Mouse (Mus musculus): ENCODE results near the gene Plagl1. TPM values are rescaled to one million over a fixed set of nuclear protein-coding genes. Genes with fewer than 3 reads are reported as not detected.

Gene Plagl1
- total RNA-seq, 2 experiments from 2014 or later, result 17.5 to 23.7 TPM

DNA sequence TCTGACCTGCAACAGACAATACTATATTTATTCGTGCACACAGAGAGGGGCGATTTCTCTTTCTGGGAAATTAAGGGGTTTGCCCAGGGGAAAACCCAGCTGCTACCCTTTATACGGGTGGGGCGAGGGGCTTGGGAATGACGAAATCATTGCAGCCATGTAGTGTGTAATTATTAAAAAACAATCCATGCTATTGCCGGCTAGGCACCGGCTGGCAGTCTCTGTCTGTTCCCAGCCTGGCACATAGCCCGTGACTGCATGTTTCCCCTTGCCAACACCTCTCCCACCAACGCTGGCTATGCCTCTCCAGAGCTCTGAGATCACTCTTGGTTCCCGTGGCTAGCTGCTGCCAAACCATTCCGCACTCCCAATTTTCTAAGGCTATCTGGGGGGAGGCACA, 15.6 kb upstream of the Plagl1 start:
- Histone ChIP-seq H3K27ac (no peak overlapping the region), H3K4me3 (no peak overlapping the region)

GRCm38 (mm10) chr10:13047816-13048215, 12.5 kb upstream of the Plagl1 start:
- no peak for DNase-seq (ENCODE audit: extremely low spot score in 1 of 2, low spot score in 2 of 2)
- TF ChIP-seq CTCF (IDR thresholded peaks at IDR 0.05), result no peak
- intact Hi-C loops (cut with DNase I), result no loop called here
- H3K4me3 ChIP-seq, result no peak overlapping the region
- H3K27ac ChIP-seq, result no peak overlapping the region

More for the DNA sequence above, 15.6 kb upstream of the Plagl1 start:
- DNase-seq (ENCODE audit: extremely low spot score in 1 of 2, low spot score in 2 of 2), result peak in 1 of 2 experiments; percentile 9
- intact Hi-C loops (cut with DNase I), result no loop called here
- no peak for TF ChIP-seq CTCF (IDR thresholded peaks at IDR 0.05)

- H3K27ac ChIP-seq, result no peak overlapping the region
- DNase-seq (ENCODE audit: extremely low spot score in 1 of 2, low spot score in 2 of 2), result no peak
- H3K4me3 ChIP-seq, result no peak overlapping the region
- no peak for TF ChIP-seq CTCF (IDR thresholded peaks at IDR 0.05)
- intact Hi-C loops (cut with DNase I), result no loop called here
These were observed 3.4 kb upstream of the Plagl1 start for GRCm38 (mm10) chr10:13056863-13057381.

GRCm38 (mm10) chr10:13060821-13061671, 742 bp downstream of the Plagl1 start:
- peak; percentile 10 to 16 for DNase-seq (ENCODE audit: extremely low spot score in 1 of 2, low spot score in 2 of 2)
- TF ChIP-seq CTCF (IDR thresholded peaks at IDR 0.05), result no peak
- peak overlapping the region; percentile 30 for H3K4me3 ChIP-seq
- intact Hi-C loops (cut with DNase I), result no loop called here
- no peak overlapping the region for H3K27ac ChIP-seq

DNA sequence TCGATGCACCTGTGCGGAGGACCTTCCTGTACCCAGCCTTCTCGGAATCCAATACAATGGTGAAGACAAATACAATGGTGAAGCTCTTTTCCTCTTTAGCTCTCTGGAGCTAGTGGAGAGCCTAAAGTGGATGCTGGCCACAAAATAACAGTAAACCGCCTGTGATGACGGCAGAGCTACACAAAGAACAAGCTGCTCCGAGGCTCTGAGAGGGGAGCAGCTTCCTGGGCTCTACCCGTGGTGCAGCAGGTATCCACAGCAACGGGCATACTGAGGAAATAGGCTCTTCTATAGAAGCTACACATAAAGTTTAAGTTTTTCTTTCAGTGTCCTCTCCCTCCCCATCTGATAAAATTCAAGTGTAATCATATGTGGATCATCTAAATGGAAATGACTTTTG, 2.1 kb downstream of the Plagl1 start:
- Histone ChIP-seq H3K27ac (no peak overlapping the region), H3K4me3 (no peak overlapping the region)
- no peak for TF ChIP-seq CTCF (IDR thresholded peaks at IDR 0.05)
- intact Hi-C loops (cut with DNase I), result no loop called here
- no peak for DNase-seq (ENCODE audit: extremely low spot score in 1 of 2, low spot score in 2 of 2)

GRCm38 (mm10) chr10:13063457-13063856, 3.2 kb downstream of the Plagl1 start:
- no peak for TF ChIP-seq CTCF (IDR thresholded peaks at IDR 0.05)
- DNase-seq (ENCODE audit: extremely low spot score in 1 of 2, low spot score in 2 of 2), result no peak
- H3K4me3 ChIP-seq, result no peak overlapping the region
- no peak overlapping the region for H3K27ac ChIP-seq
- intact Hi-C loops (cut with DNase I), result no loop called here

DNA sequence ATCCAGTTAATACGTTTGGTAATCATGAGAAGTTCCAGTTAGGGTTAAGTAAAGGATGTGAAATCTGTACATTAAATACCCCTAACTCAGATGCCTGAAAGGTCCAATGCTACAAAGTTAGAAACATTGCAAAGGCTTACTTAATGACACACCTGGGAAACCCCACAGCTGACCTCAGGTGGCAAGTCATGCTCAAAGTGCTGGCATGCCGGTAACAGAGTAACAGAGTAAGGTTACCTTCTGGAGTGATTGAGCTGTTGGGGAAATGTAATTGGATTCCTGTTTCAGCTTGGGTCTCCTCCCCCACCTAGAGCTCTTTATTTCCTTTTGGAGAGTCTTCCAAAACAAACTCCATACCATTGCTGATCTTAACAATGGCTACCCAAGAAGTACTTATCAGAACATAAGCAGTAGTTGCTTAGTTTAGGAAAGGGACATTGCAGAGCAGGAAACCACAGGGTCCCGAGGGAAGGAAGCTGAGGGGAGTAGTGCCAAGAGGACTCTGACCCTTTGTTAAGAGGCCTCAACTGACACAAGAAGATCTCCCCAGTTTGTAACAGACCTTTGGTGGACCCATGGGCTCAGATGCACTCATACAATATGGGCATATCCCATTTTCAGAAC, 4.9 kb downstream of the Plagl1 start:
- H3K4me3 ChIP-seq, result no peak overlapping the region
- TF ChIP-seq CTCF (IDR thresholded peaks at IDR 0.05), result no peak
- no peak overlapping the region for H3K27ac ChIP-seq
- DNase-seq (ENCODE audit: extremely low spot score in 1 of 2, low spot score in 2 of 2), result no peak
- intact Hi-C loops (cut with DNase I), result no loop called here

GRCm38 (mm10) chr10:13071031-13071430, 10.7 kb downstream of the Plagl1 start:
- no peak overlapping the region for H3K4me3 ChIP-seq
- intact Hi-C loops (cut with DNase I), result no loop called here
- no peak for TF ChIP-seq CTCF (IDR thresholded peaks at IDR 0.05)
- H3K27ac ChIP-seq, result no peak overlapping the region
- DNase-seq (ENCODE audit: extremely low spot score in 1 of 2, low spot score in 2 of 2), result no peak

- no peak for TF ChIP-seq CTCF (IDR thresholded peaks at IDR 0.05)
- no peak for DNase-seq (ENCODE audit: extremely low spot score in 1 of 2, low spot score in 2 of 2)
- intact Hi-C loops (cut with DNase I), result no loop called here
- Histone ChIP-seq H3K4me3 (no peak overlapping the region), H3K27ac (no peak overlapping the region)
These were observed 16.7 kb downstream of the Plagl1 start for GRCm38 (mm10) chr10:13076807-13077532.

DNA sequence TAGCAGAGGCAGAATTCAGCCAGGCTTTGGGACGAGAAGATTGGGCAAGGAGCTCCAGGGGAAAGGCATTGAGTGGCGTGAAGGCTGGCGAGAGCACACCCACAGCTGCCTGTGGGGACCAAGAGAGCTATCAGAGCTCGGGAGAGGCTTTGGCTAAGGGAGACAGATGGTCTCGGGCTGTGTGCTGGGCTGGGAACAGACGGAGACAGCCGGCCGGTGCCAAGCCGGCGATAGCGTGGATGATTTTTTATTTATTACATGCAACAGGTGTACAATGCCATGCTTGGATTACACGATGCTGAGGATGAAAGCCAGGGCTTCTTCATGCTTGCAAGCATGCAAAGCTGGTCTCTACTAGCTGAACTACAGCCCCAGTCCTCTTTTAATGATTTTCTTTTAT, 22.2 kb downstream of the Plagl1 start:
- intact Hi-C loops (cut with DNase I), result no loop called here
- TF ChIP-seq CTCF (IDR thresholded peaks at IDR 0.05), result no peak
- Histone ChIP-seq H3K4me3 (no peak overlapping the region), H3K27ac (no peak overlapping the region)
- no peak for DNase-seq (ENCODE audit: extremely low spot score in 1 of 2, low spot score in 2 of 2)

GRCm38 (mm10) chr10:13090596-13091424, 30.5 kb downstream of the Plagl1 start:
- intact Hi-C loops (cut with DNase I), result loop anchor here (5.0 kb wide), 1 partner anchor 86 kb away; the partner anchor contains the start of gene Zc2hc1b
- Histone ChIP-seq H3K4me3 (peak overlapping the region; percentile 58), H3K27ac (peak overlapping the region; percentile 61)
- no peak for TF ChIP-seq CTCF (IDR thresholded peaks at IDR 0.05)
- peak; percentile 69 to 72 for DNase-seq (ENCODE audit: extremely low spot score in 1 of 2, low spot score in 2 of 2)

Measured in left cerebral cortex, adult 2 months (tissue).